Mouse (Mus musculus) embryonic facial prominence, embryonic 14.5 days (tissue): ENCODE measurements around the gene Rexo1. TPM values are rescaled to one million over a fixed set of nuclear protein-coding genes. Genes with fewer than 3 reads are reported as not detected.

Experiments used
- ATAC-seq: fragments of 200-750 bp; cut with Nextera tagmentation; 2 replicates; pipeline ENCODE4 v1.8.0; 2017; ENCODE audit warnings: low read depth, moderate number of reproducible peaks, moderate TSS enrichment
- DNase-seq: peaks from one replicate; pipeline ENCODE4 v3.0.0-alpha.2; 2015; ENCODE audit warnings: low spot score
- H3K27ac ChIP-seq: fragments of 300-500 bp; sonication (generic); replicated peaks from 2 replicates; pipeline ENCODE4 v1.5.1; 2014; ENCODE audit warnings: low read depth, mild to moderate bottlenecking, low read length, moderate library complexity
- H3K27me3 ChIP-seq: fragments of 300-500 bp; sonication (generic); replicated peaks from 2 replicates; pipeline ENCODE4 v1.6.1; 2014; ENCODE audit warnings: low read length; ENCODE audit not compliant: control insufficient read depth, insufficient read depth
- H3K36me3 ChIP-seq: fragments of 300-500 bp; sonication (generic); 2 replicates; pipeline ENCODE4 v1.6.1; 2014; ENCODE audit warnings: low read length, mixed read lengths; ENCODE audit not compliant: control insufficient read depth, insufficient read depth
- H3K4me1 ChIP-seq: fragments of 300-500 bp; sonication (generic); 2 replicates; pipeline ENCODE4 v1.6.1; 2014; ENCODE audit warnings: antibody characterized with exemption, low read length; ENCODE audit not compliant: control insufficient read depth, insufficient read depth
- H3K4me2 ChIP-seq: fragments of 300-500 bp; sonication (generic); 2 replicates; pipeline ENCODE4 v1.6.1; 2014; ENCODE audit warnings: low read depth, mild to moderate bottlenecking, low read length, moderate library complexity, mixed read lengths
- H3K4me3 ChIP-seq: fragments of 300-500 bp; sonication (generic); 2 replicates; pipeline ENCODE4 v1.5.1; 2014; ENCODE audit warnings: low read depth, mild to moderate bottlenecking, low read length
- H3K9ac ChIP-seq: fragments of 300-500 bp; sonication (generic); 2 replicates; pipeline ENCODE4 v1.6.1; 2014; ENCODE audit warnings: low read depth, mild to moderate bottlenecking, low read length, moderate library complexity, mixed read lengths
- H3K9me3 ChIP-seq: fragments of 300-500 bp; sonication (generic); 2 replicates; pipeline ENCODE4 v1.6.1; 2016; ENCODE audit warnings: low read length; ENCODE audit not compliant: control insufficient read depth
- WGBS: fragments of 180-500 bp; shearing (Covaris S2); extraction: QIAGEN DNeasy Blood & Tissue Kit; methylation state at CpG from one replicate; pipeline ENCODE4 v1.1.7; 2014; 5-methylcytosine and 5-hydroxymethylcytosine counted together
- polyA plus RNA-seq: library from polyadenylated mRNA; unstranded; fragments of >200 nt; fragmentation: Nextera tagmentation; extraction: Ambion mirVana; gene quantifications from 2 replicates; pipeline ENCODE4 v1.2.1, GENCODE M21; 2014

The Rexo1 gene
- polyA plus RNA-seq, 1 experiment from 2014 or later = 22.6 TPM

GRCm38 (mm10) chr10:80586407-80587304 is 25.3 kb upstream of the Rexo1 start:
- H3K4me3 ChIP-seq = no peak overlapping the region; the same call in 1 of the 2 replicates
- H3K36me3 ChIP-seq = peaks cover 38% of the 10 kb centered on the region
- H3K27ac ChIP-seq = peak overlapping the region; percentile 16; the same call in 1 of the 2 replicates
- H3K9me3 ChIP-seq = no peaks in the 10 kb centered on the region
- DNase-seq (no peak), ATAC-seq (no peak)
- no peaks in the 10 kb centered on the region for H3K27me3 ChIP-seq
- peak overlapping the region; percentile 25; the same call in 1 of the 2 replicates for H3K9ac ChIP-seq
- peaks cover 11% of the 10 kb centered on the region for H3K4me1 ChIP-seq
- H3K4me2 ChIP-seq = peak overlapping the region; percentile 13; the same call in 1 of the 2 replicates
- WGBS = 94% methylated on average over 35 of the region's 51 CpGs

- WGBS = 92% methylated on average over 6 of the region's 8 CpGs
- Histone ChIP-seq H3K4me3 (no peak overlapping the region), H3K27ac (no peak overlapping the region), H3K27me3 (no peaks in the 10 kb centered on the region), H3K4me2 (peak overlapping the region; percentile 13; the same call in 1 of the 2 replicates), H3K9me3 (no peaks in the 10 kb centered on the region), H3K36me3 (peaks cover 38% of the 10 kb centered on the region), H3K4me1 (peaks cover 11% of the 10 kb centered on the region), H3K9ac (no peak overlapping the region)
- ATAC-seq (no peak), DNase-seq (no peak)
These were observed 24.2 kb upstream of the Rexo1 start for GRCm38 (mm10) chr10:80585581-80585980.

GRCm38 (mm10) chr10:80584642-80585552 is 23.5 kb upstream of the Rexo1 start:
- Histone ChIP-seq H3K9me3 (no peaks in the 10 kb centered on the region), H3K4me3 (no peak overlapping the region), H3K36me3 (peaks cover 38% of the 10 kb centered on the region), H3K9ac (no peak overlapping the region), H3K4me2 (no peak overlapping the region), H3K4me1 (peaks cover 11% of the 10 kb centered on the region), H3K27me3 (no peaks in the 10 kb centered on the region), H3K27ac (no peak overlapping the region)
- WGBS = 75% methylated on average over 12 of the region's 12 CpGs
- DNase-seq = no peak
- ATAC-seq = peak; percentile 30; the same call in 1 of the 2 replicates

- peaks cover 38% of the 10 kb centered on the region for H3K36me3 ChIP-seq
- H3K4me1 ChIP-seq = peaks cover 7% of the 10 kb centered on the region
- ATAC-seq = no peak
- no peak overlapping the region for H3K9ac ChIP-seq
- no peak overlapping the region for H3K27ac ChIP-seq
- H3K4me2 ChIP-seq = no peak overlapping the region
- H3K9me3 ChIP-seq = no peaks in the 10 kb centered on the region
- WGBS = 59% methylated on average over 12 of the region's 12 CpGs
- H3K4me3 ChIP-seq = no peak overlapping the region
- DNase-seq = no peak
- no peaks in the 10 kb centered on the region for H3K27me3 ChIP-seq
These were observed 22.7 kb upstream of the Rexo1 start for GRCm38 (mm10) chr10:80584045-80584488.

GRCm38 (mm10) chr10:80583047-80583446 is 21.7 kb upstream of the Rexo1 start:
- Histone ChIP-seq H3K4me1 (0 out of 2 replicates have a peak, but pooled peaks cover 5% of the 10 kb centered on the region), H3K4me2 (no peak overlapping the region), H3K4me3 (no peak overlapping the region), H3K27me3 (no peaks in the 10 kb centered on the region), H3K27ac (no peak overlapping the region), H3K9me3 (no peaks in the 10 kb centered on the region), H3K36me3 (peaks cover 38% of the 10 kb centered on the region), H3K9ac (no peak overlapping the region)
- ATAC-seq (no peak), DNase-seq (no peak)
- WGBS = 77% methylated on average over 5 of the region's 5 CpGs

- Histone ChIP-seq H3K27ac (peak overlapping the region; percentile 91), H3K9ac (peak overlapping the region; percentile 76; the same call in 1 of the 2 replicates), H3K27me3 (no peaks in the 10 kb centered on the region), H3K4me3 (peak overlapping the region; percentile 88), H3K36me3 (peaks cover 17% of the 10 kb centered on the region), H3K4me1 (peaks cover 26% of the 10 kb centered on the region), H3K4me2 (peak overlapping the region; percentile 94), H3K9me3 (no peaks in the 10 kb centered on the region)
- WGBS = 8% methylated on average over 8 of the region's 8 CpGs
- ATAC-seq = peak; percentile 4; the same call in 1 of the 2 replicates
- peak; percentile 83 for DNase-seq
These were observed 17.6 kb upstream of the Rexo1 start for GRCm38 (mm10) chr10:80578911-80579310.

- peaks cover 11% of the 10 kb centered on the region; the same call in 1 of the 2 replicates for H3K36me3 ChIP-seq
- WGBS = under 1% methylated on average over 26 of the region's 29 CpGs
- peak overlapping the region; percentile 91 for H3K27ac ChIP-seq
- H3K4me1 ChIP-seq = peaks cover 28% of the 10 kb centered on the region
- H3K4me3 ChIP-seq = peak overlapping the region; percentile 88
- ATAC-seq = peak; percentile 44
- peak overlapping the region; percentile 76 for H3K9ac ChIP-seq
- H3K27me3 ChIP-seq = no peaks in the 10 kb centered on the region
- H3K9me3 ChIP-seq = no peaks in the 10 kb centered on the region
- peak; percentile 84 for DNase-seq
- H3K4me2 ChIP-seq = peak overlapping the region; percentile 94
These were observed 16.9 kb upstream of the Rexo1 start for GRCm38 (mm10) chr10:80578131-80578750.
